Comparison of ENCODE assay signal across 8 mouse cellular contexts in the genomic region with DNA sequence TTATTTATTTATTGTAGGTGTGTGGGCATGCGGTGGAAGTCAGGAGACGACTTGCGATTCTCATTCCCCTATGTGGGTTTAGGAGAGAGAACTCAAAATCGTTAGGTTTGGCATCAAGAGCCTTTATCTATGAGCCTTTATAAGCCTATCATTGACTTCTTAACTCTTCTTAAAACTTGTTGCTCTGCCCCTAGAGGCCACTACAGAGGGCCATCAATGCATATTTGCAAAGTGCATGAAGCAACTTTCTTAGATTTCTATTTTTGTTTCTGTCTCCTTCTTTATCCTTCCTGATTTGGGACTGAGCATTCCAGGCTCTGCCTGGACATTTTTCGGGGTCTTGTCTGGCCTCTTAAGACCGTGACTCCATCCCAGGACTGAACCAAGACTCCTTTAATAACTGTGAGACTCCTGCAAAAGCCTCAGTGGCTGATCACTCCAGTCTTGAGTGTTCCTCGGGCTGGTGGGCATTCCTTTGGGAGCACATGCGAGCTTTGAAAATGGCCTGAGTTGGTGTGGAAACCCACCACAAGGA. TPM values are rescaled to one million over a fixed set of nuclear protein-coding genes. Genes with fewer than 3 reads are reported as not detected.
DNase-seq lines count a peak whose midpoint lies in the region; ATAC-seq and TF ChIP-seq lines count a peak whose summit lies in the region.

No protein-coding gene starts in this region.

- H3K4me2 ChIP-seq in kidney, embryonic 16.5 days (replicated peaks; ENCODE audit: low read depth, low read length), result peak overlapping the region; percentile 60
- peak overlapping the region; percentile 74 for H3K4me2 ChIP-seq in hindbrain, embryonic 11.5 days (replicated peaks; ENCODE audit: low read depth, low read length)
- peak overlapping the region; percentile 89 for H3K4me2 ChIP-seq in lung, embryonic 16.5 days (ENCODE audit: low read depth, low read length)
- peak overlapping the region; percentile 64 for H3K4me2 ChIP-seq in stomach, postnatal 0 days (replicated peaks; ENCODE audit: low read depth)

- peak; percentile 69 for TF ChIP-seq CTCF in stomach, postnatal 0 days (IDR thresholded peaks at IDR 0.05; ENCODE audit: low read depth)

- H3K4me3 ChIP-seq in kidney, embryonic 16.5 days (ENCODE audit: low read length), result peak overlapping the region; percentile 84
- peak overlapping the region; percentile 71 for H3K4me3 ChIP-seq in hindbrain, embryonic 11.5 days (ENCODE audit: low read depth, low read length)
- H3K4me3 ChIP-seq in lung, embryonic 16.5 days (ENCODE audit: low read length), result peak overlapping the region; percentile 85
- H3K4me3 ChIP-seq in stomach, postnatal 0 days (ENCODE audit: low read depth, low read length), result peak overlapping the region; percentile 85

- DNase-seq in kidney, adult 18-20 months, result no peak
- no peak for DNase-seq in hindbrain, embryonic 11.5 days (ENCODE audit: low spot score)
- no peak for DNase-seq in stomach, postnatal 0 days (ENCODE audit: low spot score)
- DNase-seq in thymus, postnatal 36 days, result no peak
- DNase-seq in thymus, adult 18-20 months, result no peak

- H3K27ac ChIP-seq in kidney, embryonic 16.5 days (ENCODE audit: low read length), result peak overlapping the region; percentile 96
- H3K27ac ChIP-seq in hindbrain, embryonic 11.5 days (ENCODE audit: low read depth, low read length), result no peak overlapping the region
- H3K27ac ChIP-seq in lung, embryonic 16.5 days (ENCODE audit: low read length), result peak overlapping the region; percentile 95
- H3K27ac ChIP-seq in stomach, postnatal 0 days (replicated peaks), result peak overlapping the region; percentile 92; the same call in 1 of the 2 replicates

- peak; percentile 39 for ATAC-seq in kidney, embryonic 16.5 days (ENCODE audit: low FRiP score, low TSS enrichment)
- peak; percentile 48 for ATAC-seq in activated CD4-positive, CD25-positive, alpha-beta regulatory T cell, adult 4 months
- ATAC-seq in hindbrain, embryonic 11.5 days (ENCODE audit: low FRiP score), result peak; percentile 34
- ATAC-seq in lung, embryonic 16.5 days (ENCODE audit: low read depth), result peak; percentile 24
- peak; percentile 25 for ATAC-seq in stomach, postnatal 0 days (ENCODE audit: low FRiP score, low TSS enrichment)

- no peaks in the 10 kb centered on the region for H3K27me3 ChIP-seq in kidney, embryonic 16.5 days (ENCODE audit: insufficient read depth, low read length)
- H3K27me3 ChIP-seq in hindbrain, embryonic 11.5 days (ENCODE audit: control insufficient read depth, insufficient read depth, low read length), result no peaks in the 10 kb centered on the region
- no peaks in the 10 kb centered on the region for H3K27me3 ChIP-seq in lung, embryonic 16.5 days (ENCODE audit: control insufficient read depth, insufficient read depth, low read depth, low read length)
- no peaks in the 10 kb centered on the region for H3K27me3 ChIP-seq in stomach, postnatal 0 days (ENCODE audit: control insufficient read depth, insufficient read depth, low read length)

- H3K9me3 ChIP-seq in kidney, embryonic 16.5 days (ENCODE audit: low read length), result no peaks in the 10 kb centered on the region
- H3K9me3 ChIP-seq in hindbrain, embryonic 11.5 days (ENCODE audit: control insufficient read depth, low read length), result no peaks in the 10 kb centered on the region
- H3K9me3 ChIP-seq in lung, embryonic 16.5 days (ENCODE audit: control insufficient read depth, low read length), result no peaks in the 10 kb centered on the region
- H3K9me3 ChIP-seq in stomach, postnatal 0 days (ENCODE audit: control insufficient read depth, low read length), result no peaks in the 10 kb centered on the region

- peaks cover 7% of the 10 kb centered on the region; the same call in 1 of the 2 replicates for H3K36me3 ChIP-seq in kidney, embryonic 16.5 days (ENCODE audit: insufficient read depth, low read length)
- peaks cover 3% of the 10 kb centered on the region; the same call in 1 of the 2 replicates for H3K36me3 ChIP-seq in hindbrain, embryonic 11.5 days (ENCODE audit: control insufficient read depth, insufficient read depth, low read length)
- peaks cover under 1% of the 10 kb centered on the region; the same call in 1 of the 2 replicates for H3K36me3 ChIP-seq in lung, embryonic 16.5 days (ENCODE audit: control insufficient read depth, insufficient read depth, low read length)
- no peaks in the 10 kb centered on the region for H3K36me3 ChIP-seq in stomach, postnatal 0 days (ENCODE audit: control insufficient read depth, insufficient read depth, low read length)

- peaks cover 3% of the 10 kb centered on the region for H3K4me1 ChIP-seq in kidney, embryonic 16.5 days (ENCODE audit: insufficient read depth, low read length)
- no peaks in the 10 kb centered on the region for H3K4me1 ChIP-seq in hindbrain, embryonic 11.5 days (replicated peaks; ENCODE audit: control insufficient read depth, insufficient read depth, low read length)
- H3K4me1 ChIP-seq in lung, embryonic 16.5 days (replicated peaks; ENCODE audit: control insufficient read depth, insufficient read depth, low read length), result peaks cover 11% of the 10 kb centered on the region
- 0 out of 2 replicates have a peak, but pooled peaks cover 3% of the 10 kb centered on the region for H3K4me1 ChIP-seq in stomach, postnatal 0 days (replicated peaks; ENCODE audit: control insufficient read depth, insufficient read depth)

- peak overlapping the region; percentile 91 for H3K9ac ChIP-seq in kidney, embryonic 16.5 days (replicated peaks; ENCODE audit: low read length)
- H3K9ac ChIP-seq in hindbrain, embryonic 11.5 days (ENCODE audit: low read depth, low read length), result peak overlapping the region; percentile 76; the same call in 1 of the 2 replicates
- peak overlapping the region; percentile 95 for H3K9ac ChIP-seq in lung, embryonic 16.5 days (ENCODE audit: low read length)
- H3K9ac ChIP-seq in stomach, postnatal 0 days (ENCODE audit: low read length), result peak overlapping the region; percentile 92

- 20% methylated on average over 8 of the region's 8 CpGs for WGBS in kidney, embryonic 16.5 days
- WGBS in hindbrain, embryonic 11.5 days, result 15% methylated on average over 8 of the region's 8 CpGs
- WGBS in lung, embryonic 16.5 days, result 20% methylated on average over 8 of the region's 8 CpGs
- WGBS in stomach, postnatal 0 days, result 20% methylated on average over 8 of the region's 8 CpGs

- no peak for TF ChIP-seq EP300 in stomach, postnatal 0 days (optimal IDR thresholded peaks at IDR 0.05)

RNA-seq across cellular contexts. Expression of gene Swap70, which starts 0.4 kb away (rescaled TPM):
- polyA plus RNA-seq in kidney, embryonic 16.5 days (2015; fragmentation: Nextera tagmentation; extraction: Ambion mirVana), result 32.1 and 34.2 TPM in 2 replicates
- 10 to 100 TPM; 38.4 to 43.6 TPM for polyA plus RNA-seq in activated CD4-positive, CD25-positive, alpha-beta regulatory T cell, adult 4 months (2017; shearing (Covaris generic))
- 15.6 and 16.3 TPM in 2 replicates for polyA plus RNA-seq in hindbrain, embryonic 11.5 days (2014; fragmentation: Nextera tagmentation; extraction: Ambion mirVana)
- polyA plus RNA-seq in lung, embryonic 16.5 days (2015; fragmentation: Nextera tagmentation; extraction: Ambion mirVana), result 39.4 and 40.6 TPM in 2 replicates
- 10.7 and 10.8 TPM in 2 replicates for polyA plus RNA-seq in stomach, postnatal 0 days (2015; fragmentation: Nextera tagmentation; extraction: Ambion mirVana)
